Mouse (Mus musculus) liver, embryonic 12.5 days (tissue): ENCODE data around the gene Hexim2. TPM values are rescaled to one million over a fixed set of nuclear protein-coding genes. Genes with fewer than 3 reads are reported as not detected.

Experiments
- ATAC-seq: fragments of 200-750 bp; cut with Nextera tagmentation; 2 replicates; pipeline ENCODE4 v1.8.0; 2017; ENCODE audit warnings: moderate number of reproducible peaks, mild to moderate bottlenecking, moderate library complexity
- H3K27ac ChIP-seq: fragments of 300-500 bp; sonication (generic); 2 replicates; pipeline ENCODE4 v1.5.1; 2016; ENCODE audit warnings: mild to moderate bottlenecking
- H3K27me3 ChIP-seq: fragments of 300-500 bp; sonication (generic); replicated peaks from 2 replicates; pipeline ENCODE4 v1.6.1; 2016; ENCODE audit warnings: mild to moderate bottlenecking, moderate library complexity
- H3K36me3 ChIP-seq: fragments of 300-500 bp; sonication (generic); 2 replicates; pipeline ENCODE4 v1.6.1; 2016; ENCODE audit warnings: mild to moderate bottlenecking, moderate library complexity
- H3K4me1 ChIP-seq: fragments of 300-500 bp; sonication (generic); 2 replicates; pipeline ENCODE4 v1.6.1; 2016
- H3K4me2 ChIP-seq: fragments of 300-500 bp; sonication (generic); 2 replicates; pipeline ENCODE4 v1.6.1; 2016; ENCODE audit warnings: mild to moderate bottlenecking, moderate library complexity
- H3K4me3 ChIP-seq: fragments of 300-500 bp; sonication (generic); 2 replicates; pipeline ENCODE4 v1.5.1; 2016; ENCODE audit warnings: mild to moderate bottlenecking, moderate library complexity
- H3K9ac ChIP-seq: fragments of 300-500 bp; sonication (generic); 2 replicates; pipeline ENCODE4 v1.6.1; 2016; ENCODE audit warnings: mild to moderate bottlenecking, moderate library complexity
- H3K9me3 ChIP-seq: fragments of 300-500 bp; sonication (generic); replicated peaks from 2 replicates; pipeline ENCODE4 v1.6.1; 2016; ENCODE audit warnings: mild to moderate bottlenecking, moderate library complexity
- WGBS: fragments of 180-500 bp; shearing (Covaris S2); methylation state at CpG from one replicate; pipeline ENCODE4 v1.1.7; 2016; ENCODE audit not compliant: insufficient replicate concordance; 5-methylcytosine and 5-hydroxymethylcytosine counted together
- polyA plus RNA-seq: library from polyadenylated mRNA; unstranded; fragments of >200 nt; fragmentation: Nextera tagmentation; extraction: Ambion mirVana; gene quantifications from 2 replicates; pipeline ENCODE4 v1.2.1, GENCODE M21; 2016

Gene Hexim2
- polyA plus RNA-seq = 9.5 and 10.0 TPM in 2 replicates

- Histone ChIP-seq H3K4me1 (peaks cover 58% of the 10 kb centered on the region), H3K36me3 (peaks cover 4% of the 10 kb centered on the region; the same call in 1 of the 2 replicates), H3K27ac (peak within 1 kb of the TSS; percentile 96), H3K4me3 (peak within 1 kb of the TSS; percentile 97), H3K9ac (peak within 1 kb of the TSS; percentile 100), H3K4me2 (peak within 1 kb of the TSS; percentile 81), H3K27me3 (no peaks in the 10 kb centered on the region), H3K9me3 (no peaks in the 10 kb centered on the region)
- WGBS = 1% methylated on average over 39 of the region's 39 CpGs
- ATAC-seq = peak; percentile 38
Measured at GRCm38 (mm10) chr11:103131701-103132575, at the start of gene Hexim2. TSS of gene Hexim2 (plus strand) at chr11:103132429.

GRCm38 (mm10) chr11:103093306-103093705 is 38.9 kb upstream of the Hexim2 start:
- peaks cover 34% of the 10 kb centered on the region for H3K27me3 ChIP-seq
- H3K27ac ChIP-seq = no peak overlapping the region
- 72% methylated on average over 7 of the region's 7 CpGs for WGBS
- no peak overlapping the region for H3K4me3 ChIP-seq
- H3K4me1 ChIP-seq = peaks cover 20% of the 10 kb centered on the region
- ATAC-seq = no peak
- H3K9ac ChIP-seq = no peak overlapping the region
- H3K36me3 ChIP-seq = no peaks in the 10 kb centered on the region
- H3K4me2 ChIP-seq = no peak overlapping the region
- H3K9me3 ChIP-seq = no peaks in the 10 kb centered on the region

GRCm38 (mm10) chr11:103093862-103094833 is 38.1 kb upstream of the Hexim2 start:
- no peak for ATAC-seq
- WGBS = 52% methylated on average over 20 of the region's 20 CpGs

GRCm38 (mm10) chr11:103095107-103095670 is 37.0 kb upstream of the Hexim2 start:
- Histone ChIP-seq H3K36me3 (no peaks in the 10 kb centered on the region), H3K27me3 (peaks cover 52% of the 10 kb centered on the region), H3K4me1 (peaks cover 20% of the 10 kb centered on the region), H3K4me2 (no peak overlapping the region), H3K4me3 (no peak overlapping the region), H3K27ac (no peak overlapping the region), H3K9ac (no peak overlapping the region), H3K9me3 (no peaks in the 10 kb centered on the region)
- WGBS = 68% methylated on average over 9 of the region's 9 CpGs
- ATAC-seq = no peak

More at GRCm38 (mm10) chr11:103093862-103094833, 38.1 kb upstream of the Hexim2 start:
- H3K4me2 ChIP-seq = no peak overlapping the region
- H3K4me3 ChIP-seq = no peak overlapping the region
- H3K27me3 ChIP-seq = peaks cover 42% of the 10 kb centered on the region
- H3K4me1 ChIP-seq = peaks cover 20% of the 10 kb centered on the region
- H3K9me3 ChIP-seq = no peaks in the 10 kb centered on the region
- no peak overlapping the region for H3K27ac ChIP-seq
- H3K9ac ChIP-seq = no peak overlapping the region
- H3K36me3 ChIP-seq = no peaks in the 10 kb centered on the region

GRCm38 (mm10) chr11:103095801-103096200 is 36.4 kb upstream of the Hexim2 start:
- Histone ChIP-seq H3K4me2 (no peak overlapping the region), H3K36me3 (no peaks in the 10 kb centered on the region), H3K27ac (no peak overlapping the region), H3K4me3 (no peak overlapping the region), H3K4me1 (peaks cover 20% of the 10 kb centered on the region), H3K9me3 (no peaks in the 10 kb centered on the region), H3K9ac (no peak overlapping the region), H3K27me3 (peaks cover 59% of the 10 kb centered on the region)
- no peak for ATAC-seq
- 71% methylated on average over 6 of the region's 6 CpGs for WGBS

GRCm38 (mm10) chr11:103096979-103097894 is 35.0 kb upstream of the Hexim2 start:
- Histone ChIP-seq H3K4me2 (no peak overlapping the region), H3K27ac (no peak overlapping the region), H3K36me3 (no peaks in the 10 kb centered on the region), H3K4me1 (peaks cover 34% of the 10 kb centered on the region), H3K4me3 (no peak overlapping the region), H3K9me3 (no peaks in the 10 kb centered on the region), H3K9ac (no peak overlapping the region), H3K27me3 (peaks cover 73% of the 10 kb centered on the region)
- WGBS = 30% methylated on average over 22 of the region's 22 CpGs
- no peak for ATAC-seq

- H3K27me3 ChIP-seq = peaks cover 73% of the 10 kb centered on the region
- 75% methylated on average over 11 of the region's 11 CpGs for WGBS
- H3K27ac ChIP-seq = no peak overlapping the region
- ATAC-seq = no peak
- H3K4me1 ChIP-seq = peaks cover 40% of the 10 kb centered on the region
- no peak overlapping the region for H3K4me2 ChIP-seq
- no peaks in the 10 kb centered on the region for H3K36me3 ChIP-seq
- no peaks in the 10 kb centered on the region for H3K9me3 ChIP-seq
- H3K4me3 ChIP-seq = no peak overlapping the region
- H3K9ac ChIP-seq = no peak overlapping the region
Measured at GRCm38 (mm10) chr11:103098531-103099190, 33.6 kb upstream of the Hexim2 start.

- H3K9me3 ChIP-seq = no peaks in the 10 kb centered on the region
- no peak overlapping the region for H3K27ac ChIP-seq
- peaks cover 67% of the 10 kb centered on the region for H3K27me3 ChIP-seq
- no peak overlapping the region for H3K9ac ChIP-seq
- 58% methylated on average over 12 of the region's 12 CpGs for WGBS
- H3K4me1 ChIP-seq = peaks cover 42% of the 10 kb centered on the region
- no peak for ATAC-seq
- no peak overlapping the region for H3K4me2 ChIP-seq
- no peak overlapping the region for H3K4me3 ChIP-seq
- H3K36me3 ChIP-seq = no peaks in the 10 kb centered on the region
Measured at GRCm38 (mm10) chr11:103099352-103099940, 32.8 kb upstream of the Hexim2 start.

GRCm38 (mm10) chr11:103100361-103100760 is 31.9 kb upstream of the Hexim2 start:
- H3K9me3 ChIP-seq = no peaks in the 10 kb centered on the region
- WGBS = 47% methylated on average over 8 of the region's 8 CpGs
- H3K4me3 ChIP-seq = no peak overlapping the region
- peaks cover 4% of the 10 kb centered on the region for H3K36me3 ChIP-seq
- H3K4me1 ChIP-seq = peaks cover 48% of the 10 kb centered on the region
- H3K9ac ChIP-seq = no peak overlapping the region
- no peak for ATAC-seq
- H3K27me3 ChIP-seq = peaks cover 65% of the 10 kb centered on the region
- no peak overlapping the region for H3K4me2 ChIP-seq
- H3K27ac ChIP-seq = no peak overlapping the region

GRCm38 (mm10) chr11:103101481-103101865 is 30.8 kb upstream of the Hexim2 start, which contains the start of the genes Plcd3 and Acbd4:
TSS of gene Plcd3 (minus strand) at chr11:103101658.
TSS of gene Acbd4 (plus strand) at chr11:103101682.
- peak; percentile 19; the same call in 1 of the 2 replicates for ATAC-seq
- Histone ChIP-seq H3K9ac (peak within 1 kb of the TSS; percentile 55), H3K4me3 (peak within 1 kb of the TSS; percentile 67), H3K4me1 (peaks cover 59% of the 10 kb centered on the region), H3K27me3 (peaks cover 56% of the 10 kb centered on the region), H3K27ac (peak within 1 kb of the TSS; percentile 27; the same call in 1 of the 2 replicates), H3K4me2 (peak within 1 kb of the TSS; percentile 75), H3K9me3 (no peaks in the 10 kb centered on the region), H3K36me3 (peaks cover 15% of the 10 kb centered on the region)
- 1% methylated on average over 34 of the region's 34 CpGs for whole genome bisulfite sequencing
